ENCODE assay signal across 26 mouse cellular contexts in the genomic region with DNA sequence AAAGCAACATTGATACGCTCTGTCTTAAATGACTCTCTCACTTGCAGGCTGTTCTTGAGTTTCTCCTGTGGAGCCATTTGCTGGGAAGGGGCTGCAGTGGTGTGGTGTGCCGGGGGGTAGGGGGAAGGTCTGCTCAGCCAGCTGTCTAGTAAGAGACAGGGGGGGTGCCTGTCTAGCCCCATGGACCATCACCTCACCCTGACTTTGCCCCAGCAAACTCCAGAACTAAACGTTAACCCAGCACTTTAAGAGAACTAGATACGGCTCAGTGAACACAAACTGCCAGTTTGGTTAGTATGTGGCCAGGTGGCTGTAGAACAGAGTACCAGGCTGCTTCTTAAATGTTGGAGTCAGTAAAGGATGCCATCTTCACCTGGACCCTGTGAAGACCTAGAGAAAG. TPM values are rescaled to one million over a fixed set of nuclear protein-coding genes. Genes with fewer than 3 reads are reported as not detected.
DNase-seq lines count a peak whose midpoint lies in the region; ATAC-seq and TF ChIP-seq lines count a peak whose summit lies in the region.
"Had no signal": no experiment of that assay in that cellular context is flagged by ENCODE, and none has a peak within 500 bp of the region (broad histone marks: within the 10 kb centered on the region; RNA-seq: fewer than 3 reads in every experiment).

No protein-coding gene starts in this region.

- no peak overlapping the region for H3K9ac ChIP-seq in forebrain, embryonic 11.5 days (ENCODE audit: low read length)
- H3K9ac ChIP-seq in midbrain, embryonic 11.5 days (ENCODE audit: low read length) = no peak overlapping the region
- no peak overlapping the region for H3K9ac ChIP-seq in midbrain, postnatal 0 days (replicated peaks; ENCODE audit: low read length, poor library complexity, severe bottlenecking)
- H3K9ac ChIP-seq in kidney, postnatal 0 days (ENCODE audit: low read depth, low read length) = no peak overlapping the region
- H3K9ac ChIP-seq: forebrain, embryonic 15.5 days; heart, embryonic 13.5 days; liver, embryonic 15.5 days; lung, embryonic 15.5 days; stomach, embryonic 15.5 days had no signal

- H3K4me1 ChIP-seq in forebrain, embryonic 10.5 days = peaks cover 25% of the 10 kb centered on the region
- H3K4me1 ChIP-seq in forebrain, embryonic 11.5 days (replicated peaks; ENCODE audit: control insufficient read depth, insufficient read depth, low read length) = no peaks in the 10 kb centered on the region
- peaks cover 9% of the 10 kb centered on the region; the same call in 1 of the 2 replicates for H3K4me1 ChIP-seq in midbrain, embryonic 11.5 days (ENCODE audit: control insufficient read depth, insufficient read depth, low read length)
- no peaks in the 10 kb centered on the region for H3K4me1 ChIP-seq in midbrain, postnatal 0 days (ENCODE audit: insufficient read depth, low read length)
- H3K4me1 ChIP-seq in kidney, postnatal 0 days (replicated peaks; ENCODE audit: insufficient read depth, low read length) = no peaks in the 10 kb centered on the region
- H3K4me1 ChIP-seq: liver, embryonic 15.5 days; lung, embryonic 15.5 days; stomach, embryonic 15.5 days had no signal

- DNase-seq in forebrain, embryonic 10.5 days (ENCODE audit: extremely low spot score, low spot score) = no peak
- DNase-seq in forebrain, embryonic 11.5 days (ENCODE audit: low spot score) = no peak
- DNase-seq in midbrain, embryonic 11.5 days (ENCODE audit: low spot score, missing footprints) = no peak
- no peak for DNase-seq in midbrain, postnatal 0 days (ENCODE audit: low spot score)
- DNase-seq in kidney, postnatal 0 days (ENCODE audit: low spot score) = no peak
- no peak for DNase-seq in cerebellum, postnatal 4 days (ENCODE audit: low spot score in 2 of 2)
- DNase-seq in gastrocnemius, postnatal 36 days = no peak
- DNase-seq in gastrocnemius, adult 8-10 months (ENCODE audit: low spot score in 2 of 2) = no peak
- DNase-seq: adrenal gland, postnatal 10 days; cerebellum, adult 18-20 months; cerebellum, postnatal 10 days; gastrocnemius, adult 2 months; heart, postnatal 10 days; liver; lung, postnatal 36 days; midbrain, embryonic 14.5 days; right cerebral cortex, postnatal 25 days had no signal

- no peaks in the 10 kb centered on the region for H3K9me3 ChIP-seq in forebrain, embryonic 10.5 days
- no peaks in the 10 kb centered on the region for H3K9me3 ChIP-seq in forebrain, embryonic 11.5 days (ENCODE audit: control insufficient read depth, low read length)
- no peaks in the 10 kb centered on the region for H3K9me3 ChIP-seq in midbrain, embryonic 11.5 days (ENCODE audit: control insufficient read depth, low read length)
- H3K9me3 ChIP-seq in midbrain, postnatal 0 days (ENCODE audit: low read length) = no peaks in the 10 kb centered on the region
- no peaks in the 10 kb centered on the region for H3K9me3 ChIP-seq in kidney, postnatal 0 days (replicated peaks; ENCODE audit: low read length)
- H3K9me3 ChIP-seq: forebrain, embryonic 15.5 days; G1E; heart, embryonic 13.5 days; liver, embryonic 15.5 days; lung, embryonic 15.5 days; stomach, embryonic 15.5 days had no signal

- peaks cover 20% of the 10 kb centered on the region for H3K36me3 ChIP-seq in forebrain, embryonic 10.5 days (replicated peaks)
- H3K36me3 ChIP-seq in forebrain, embryonic 11.5 days (ENCODE audit: control insufficient read depth, insufficient read depth, low read length) = no peaks in the 10 kb centered on the region
- no peaks in the 10 kb centered on the region for H3K36me3 ChIP-seq in midbrain, embryonic 11.5 days (ENCODE audit: control insufficient read depth, insufficient read depth, low read length)
- peaks cover 5% of the 10 kb centered on the region; the same call in 1 of the 2 replicates for H3K36me3 ChIP-seq in midbrain, postnatal 0 days (ENCODE audit: insufficient read depth, low read length)
- no peaks in the 10 kb centered on the region for H3K36me3 ChIP-seq in kidney, postnatal 0 days (ENCODE audit: insufficient read depth, low read length)
- H3K36me3 ChIP-seq: forebrain, embryonic 15.5 days; G1E; liver, embryonic 15.5 days; lung, embryonic 15.5 days; stomach, embryonic 15.5 days had no signal

- intact Hi-C loops in gastrocnemius, postnatal 36 days (cut with DNase I) = no loop called here

- no peak overlapping the region for H3K4me2 ChIP-seq in forebrain, embryonic 11.5 days (ENCODE audit: low read depth, low read length, severe bottlenecking)
- no peak overlapping the region for H3K4me2 ChIP-seq in midbrain, embryonic 11.5 days
- H3K4me2 ChIP-seq in midbrain, postnatal 0 days (ENCODE audit: low read depth, low read length, poor library complexity, severe bottlenecking) = no peak overlapping the region
- H3K4me2 ChIP-seq in kidney, postnatal 0 days (ENCODE audit: low read length) = no peak overlapping the region
- H3K4me2 ChIP-seq: forebrain, embryonic 15.5 days; heart, embryonic 13.5 days; liver, embryonic 15.5 days; lung, embryonic 15.5 days; stomach, embryonic 15.5 days had no signal

- ATAC-seq in forebrain, embryonic 11.5 days (replicated peaks; ENCODE audit: low FRiP score) = no peak
- ATAC-seq in midbrain, embryonic 11.5 days (ENCODE audit: low FRiP score) = no peak
- ATAC-seq in midbrain, postnatal 0 days (ENCODE audit: low FRiP score) = no peak
- peak; percentile 34; the same call in 1 of the 2 replicates for ATAC-seq in kidney, postnatal 0 days (replicated peaks; ENCODE audit: low FRiP score, low read depth)
- ATAC-seq: forebrain, embryonic 15.5 days; hindbrain, embryonic 16.5 days; Patski had no signal

- TF ChIP-seq CTCF in midbrain, postnatal 0 days (IDR thresholded peaks at IDR 0.05) = no peak
- TF ChIP-seq CTCF in kidney, postnatal 0 days (IDR thresholded peaks at IDR 0.05; ENCODE audit: low read depth) = no peak

- H3K27ac ChIP-seq in forebrain, embryonic 10.5 days = 0 out of 2 replicates have a peak overlapping the region, but pooled peaks have one; percentile 9
- no peak overlapping the region for H3K27ac ChIP-seq in forebrain, embryonic 11.5 days (ENCODE audit: low read depth, low read length)
- H3K27ac ChIP-seq in midbrain, embryonic 11.5 days (ENCODE audit: low read depth, low read length) = 0 out of 2 replicates have a peak overlapping the region, but pooled peaks have one; percentile 20
- no peak overlapping the region for H3K27ac ChIP-seq in midbrain, postnatal 0 days (ENCODE audit: low read depth, low read length)
- H3K27ac ChIP-seq in kidney, postnatal 0 days = peak overlapping the region; percentile 57; the same call in 1 of the 2 replicates
- H3K27ac ChIP-seq: forebrain, embryonic 15.5 days; gastrocnemius, adult 2 months; heart, embryonic 13.5 days; liver, embryonic 15.5 days; lung, embryonic 15.5 days; stomach, embryonic 15.5 days had no signal

- no peak overlapping the region for H3K4me3 ChIP-seq in forebrain, embryonic 10.5 days
- no peak overlapping the region for H3K4me3 ChIP-seq in forebrain, embryonic 11.5 days (ENCODE audit: low read depth, low read length)
- H3K4me3 ChIP-seq in midbrain, embryonic 11.5 days (ENCODE audit: low read depth, low read length) = no peak overlapping the region
- H3K4me3 ChIP-seq in midbrain, postnatal 0 days (ENCODE audit: low read depth, low read length) = no peak overlapping the region
- no peak overlapping the region for H3K4me3 ChIP-seq in kidney, postnatal 0 days (replicated peaks; ENCODE audit: low read depth, low read length)
- H3K4me3 ChIP-seq: forebrain, embryonic 15.5 days; gastrocnemius, adult 2 months; heart, embryonic 13.5 days; liver, embryonic 15.5 days; lung, embryonic 15.5 days; megakaryocyte, embryonic 14.5 days; stomach, embryonic 15.5 days had no signal

- 85% methylated on average over 4 of the region's 4 CpGs for WGBS in forebrain, embryonic 10.5 days
- WGBS in forebrain, embryonic 11.5 days = 79% methylated on average over 4 of the region's 4 CpGs
- WGBS in midbrain, embryonic 11.5 days = 83% methylated on average over 3 of the region's 4 CpGs
- 80% methylated on average over 4 of the region's 4 CpGs for whole genome bisulfite sequencing in midbrain, postnatal 0 days
- WGBS in kidney, postnatal 0 days = 62% methylated on average over 4 of the region's 4 CpGs

- H3K27me3 ChIP-seq in forebrain, embryonic 10.5 days (ENCODE audit: poor library complexity, severe bottlenecking) = peaks cover 92% of the 10 kb centered on the region
- no peaks in the 10 kb centered on the region; the same call in 1 of the 2 replicates for H3K27me3 ChIP-seq in forebrain, embryonic 11.5 days (ENCODE audit: control insufficient read depth, insufficient read depth, low read length)
- peaks cover 5% of the 10 kb centered on the region for H3K27me3 ChIP-seq in midbrain, embryonic 11.5 days (ENCODE audit: control insufficient read depth, insufficient read depth, low read length)
- H3K27me3 ChIP-seq in midbrain, postnatal 0 days (ENCODE audit: insufficient read depth, low read length) = no peaks in the 10 kb centered on the region
- no peaks in the 10 kb centered on the region for H3K27me3 ChIP-seq in kidney, postnatal 0 days (ENCODE audit: insufficient read depth, low read length)
- H3K27me3 ChIP-seq: forebrain, embryonic 15.5 days; lung, embryonic 15.5 days; stomach, embryonic 15.5 days had no signal

RNA-seq across cellular contexts. Expression of a gene that starts 4.1 kb away (rescaled TPM):
- 3.5 and 4.4 TPM in 2 replicates for polyA plus RNA-seq in forebrain, embryonic 10.5 days (2016; fragmentation: Nextera tagmentation; extraction: Ambion mirVana)
- 4.6 and 5.9 TPM in 2 replicates for polyA plus RNA-seq in forebrain, embryonic 11.5 days (2014; fragmentation: Nextera tagmentation; extraction: Ambion mirVana)
- polyA plus RNA-seq in midbrain, embryonic 11.5 days (2014; fragmentation: Nextera tagmentation; extraction: Ambion mirVana) = 3.2 and 3.5 TPM in 2 replicates
- total RNA-seq in midbrain, postnatal 0 days (2014; rRNA removed) = 45.8 and 50.0 TPM in 2 replicates
- 6.2 and 7.5 TPM in 2 replicates for polyA plus RNA-seq in midbrain, postnatal 0 days (2015; fragmentation: Nextera tagmentation; extraction: Ambion mirVana)
- polyA plus RNA-seq in kidney, postnatal 0 days (2015; fragmentation: Nextera tagmentation; extraction: Ambion mirVana) = 2.1 and 2.2 TPM in 2 replicates
- total RNA-seq in gastrocnemius, postnatal 36 days (2021) = under 1 TPM; 0.66 to 0.81 TPM
- total RNA-seq in gastrocnemius, adult 8-10 months (2022) = under 1 TPM; 0.15 to 0.43 (median 0.33) TPM
- polyA plus RNA-seq: G1E had no signal

RNA-seq across cellular contexts. Expression of a gene that starts 44.1 kb away (rescaled TPM):
- 78.2 and 79.9 TPM in 2 replicates for polyA plus RNA-seq in forebrain, embryonic 10.5 days (2016; fragmentation: Nextera tagmentation; extraction: Ambion mirVana)
- polyA plus RNA-seq in forebrain, embryonic 11.5 days (2014; fragmentation: Nextera tagmentation; extraction: Ambion mirVana) = 73.6 and 77.5 TPM in 2 replicates
- 70.8 and 78.5 TPM in 2 replicates for polyA plus RNA-seq in midbrain, embryonic 11.5 days (2014; fragmentation: Nextera tagmentation; extraction: Ambion mirVana)
- total RNA-seq in midbrain, postnatal 0 days (2014; rRNA removed) = 7.7 and 17.8 TPM in 2 replicates
- 41.1 and 54.6 TPM in 2 replicates for polyA plus RNA-seq in midbrain, postnatal 0 days (2015; fragmentation: Nextera tagmentation; extraction: Ambion mirVana)
- 61.2 and 70.1 TPM in 2 replicates for polyA plus RNA-seq in kidney, postnatal 0 days (2015; fragmentation: Nextera tagmentation; extraction: Ambion mirVana)
- total RNA-seq in gastrocnemius, postnatal 36 days (2021) = 10 to 100 TPM; 21.3 to 33.1 TPM
- total RNA-seq in gastrocnemius, adult 8-10 months (2022) = 10 to 100 TPM in 2 of 4 experiments, 1 to 10 TPM in 2; 7.1 to 29.0 (median 16.1) TPM

Comparison
In these comparisons a context has a peak if more than half of its experiments do, and no peak if none do; other contexts are left out.
1. H3K27ac ChIP-seq: peak in forebrain, embryonic 10.5 days (single experiment), midbrain, embryonic 11.5 days (single experiment) and kidney, postnatal 0 days (single experiment); none in forebrain, embryonic 11.5 days (single experiment) and midbrain, postnatal 0 days (single experiment).